Mouse (Mus musculus): ENCODE measurements around the gene Ift52. TPM values are rescaled to one million over a fixed set of nuclear protein-coding genes. Genes with fewer than 3 reads are reported as not detected.

Gene Ift52
- polyA plus RNA-seq, 1 experiment from 2014 or later, result 51.7 TPM

DNA sequence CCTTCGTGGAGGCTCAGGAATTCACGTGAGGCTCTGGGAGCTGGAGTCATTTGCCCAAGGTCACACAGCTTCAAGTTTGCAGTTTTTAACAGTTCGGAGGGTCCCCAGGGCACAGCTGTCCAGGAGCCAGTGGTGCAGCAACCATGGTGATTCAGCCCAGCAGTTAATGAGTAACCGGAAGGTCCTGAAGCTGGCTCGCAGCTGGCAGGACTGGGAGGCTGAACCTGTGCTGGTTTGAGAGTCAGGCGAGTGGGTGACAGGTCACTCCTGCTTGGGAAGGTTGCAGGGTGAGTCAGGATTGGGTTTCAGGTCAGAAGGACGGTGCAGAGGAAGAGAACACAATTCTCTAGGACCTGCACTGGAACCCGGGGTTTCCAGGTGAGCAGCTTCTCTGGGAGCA lies 29.9 kb upstream of the Ift52 start, which contains the start of gene Sgk2:
TSS of gene Sgk2 (plus strand) at position 113 of the 400 bp plus-strand sequence.
- no peaks in the 10 kb centered on the region for H3K27me3 ChIP-seq
- no peak within 1 kb of the TSS for H3K4me3 ChIP-seq (replicated peaks)
- 29% methylated on average over 8 of the region's 8 CpGs for WGBS
- H3K4me1 ChIP-seq, result peaks cover 15% of the 10 kb centered on the region
- H3K36me3 ChIP-seq, result no peaks in the 10 kb centered on the region
- H3K27ac ChIP-seq, result peak within 1 kb of the TSS; percentile 77
- ATAC-seq (replicated peaks; ENCODE audit: low FRiP score), result peak; percentile 94
- no peaks in the 10 kb centered on the region for H3K9me3 ChIP-seq (replicated peaks)
- H3K4me2 ChIP-seq, result no peak within 1 kb of the TSS
- H3K9ac ChIP-seq, result no peak within 1 kb of the TSS

- Histone ChIP-seq H3K36me3 (no peaks in the 10 kb centered on the region), H3K4me1 (peaks cover 15% of the 10 kb centered on the region), H3K27me3 (no peaks in the 10 kb centered on the region), H3K9ac (no peak overlapping the region), H3K4me3 (replicated peaks) (no peak overlapping the region), H3K9me3 (replicated peaks) (no peaks in the 10 kb centered on the region), H3K4me2 (no peak overlapping the region), H3K27ac (no peak overlapping the region)
- ATAC-seq (replicated peaks; ENCODE audit: low FRiP score), result no peak
- WGBS, result 88% methylated on average over 4 of the region's 4 CpGs
Measured at GRCm38 (mm10) chr2:162988235-162988634, 28.9 kb upstream of the Ift52 start.

DNA sequence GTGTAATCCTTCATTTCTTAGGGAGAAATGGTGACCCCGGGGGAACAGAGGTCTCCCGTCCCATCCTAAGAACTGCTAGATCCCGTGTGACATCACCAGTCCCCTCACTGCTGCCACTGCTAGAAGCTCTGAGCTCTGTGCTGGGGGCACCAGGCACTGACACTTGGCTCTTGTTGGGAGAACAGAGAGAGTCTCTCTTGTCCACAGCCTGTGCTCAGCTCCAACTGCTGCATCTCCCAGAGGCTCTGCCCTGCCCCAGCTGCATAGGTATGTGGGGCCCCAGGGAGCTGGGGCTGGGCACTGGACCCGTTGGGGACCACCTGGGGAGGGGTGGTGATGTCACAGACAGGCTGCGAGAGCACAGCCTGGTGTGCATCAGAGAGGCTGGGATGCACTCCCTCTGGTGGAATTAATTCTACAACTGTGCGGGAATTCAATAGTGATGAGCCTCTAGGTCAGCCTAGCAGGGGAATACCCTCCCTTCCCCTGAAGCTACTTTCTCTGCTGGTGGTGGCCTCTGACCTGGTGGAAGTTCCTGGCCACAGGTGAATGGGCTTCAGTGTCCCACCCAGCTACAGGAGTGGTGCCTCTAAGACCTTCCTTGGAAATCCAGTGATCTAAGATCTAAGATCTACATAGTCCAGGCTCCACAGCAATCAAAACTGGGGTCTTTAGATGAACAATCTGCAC lies 25.6 kb upstream of the Ift52 start:
- Histone ChIP-seq H3K27me3 (0 out of 2 replicates have a peak, but pooled peaks cover 4% of the 10 kb centered on the region), H3K36me3 (no peaks in the 10 kb centered on the region), H3K4me2 (no peak overlapping the region), H3K9me3 (replicated peaks) (no peaks in the 10 kb centered on the region), H3K4me1 (peaks cover 10% of the 10 kb centered on the region), H3K4me3 (replicated peaks) (no peak overlapping the region), H3K9ac (no peak overlapping the region), H3K27ac (no peak overlapping the region)
- no peak for ATAC-seq (replicated peaks; ENCODE audit: low FRiP score)
- 32% methylated on average over 6 of the region's 6 CpGs for WGBS

DNA sequence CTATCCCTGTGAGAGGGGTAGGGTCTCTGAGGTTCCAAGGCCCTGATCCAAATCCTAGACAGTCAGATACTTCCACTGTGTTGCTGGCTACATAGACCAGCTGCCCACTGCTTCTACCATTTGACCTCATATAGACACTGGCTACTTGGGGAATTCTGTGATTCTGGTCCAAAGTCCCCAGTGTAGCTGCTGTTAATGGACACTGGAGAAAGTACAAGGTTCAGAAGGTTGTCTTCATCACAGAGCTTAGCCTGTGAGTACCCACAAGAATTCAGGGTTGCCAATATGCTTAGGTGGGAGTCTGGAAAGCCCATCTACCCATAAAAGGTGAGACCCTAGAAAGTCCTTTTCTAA lies 25.1 kb upstream of the Ift52 start:
- Histone ChIP-seq H3K36me3 (no peaks in the 10 kb centered on the region), H3K4me3 (replicated peaks) (no peak overlapping the region), H3K27ac (no peak overlapping the region), H3K4me2 (no peak overlapping the region), H3K27me3 (0 out of 2 replicates have a peak, but pooled peaks cover 4% of the 10 kb centered on the region), H3K9me3 (replicated peaks) (no peaks in the 10 kb centered on the region), H3K9ac (no peak overlapping the region), H3K4me1 (peaks cover 4% of the 10 kb centered on the region)
- no peak for ATAC-seq (replicated peaks; ENCODE audit: low FRiP score)

GRCm38 (mm10) chr2:162993881-162994616 lies 23.1 kb upstream of the Ift52 start:
- H3K36me3 ChIP-seq, result no peaks in the 10 kb centered on the region
- 0 out of 2 replicates have a peak, but pooled peaks cover 4% of the 10 kb centered on the region for H3K27me3 ChIP-seq
- ATAC-seq (replicated peaks; ENCODE audit: low FRiP score), result no peak
- no peak overlapping the region for H3K4me2 ChIP-seq
- no peak overlapping the region for H3K4me3 ChIP-seq (replicated peaks)
- 81% methylated on average over 9 of the region's 9 CpGs for WGBS
- no peak overlapping the region for H3K27ac ChIP-seq
- no peak overlapping the region for H3K9ac ChIP-seq
- H3K4me1 ChIP-seq, result 0 out of 2 replicates have a peak, but pooled peaks cover 7% of the 10 kb centered on the region
- no peaks in the 10 kb centered on the region for H3K9me3 ChIP-seq (replicated peaks)

- Histone ChIP-seq H3K36me3 (no peaks in the 10 kb centered on the region), H3K27me3 (peaks cover 16% of the 10 kb centered on the region; the same call in 1 of the 2 replicates), H3K4me3 (replicated peaks) (peak overlapping the region; percentile 19), H3K9ac (no peak overlapping the region), H3K4me2 (peak overlapping the region; percentile 51), H3K9me3 (replicated peaks) (no peaks in the 10 kb centered on the region), H3K4me1 (0 out of 2 replicates have a peak, but pooled peaks cover 6% of the 10 kb centered on the region), H3K27ac (no peak overlapping the region)
- peak; percentile 74; the same call in 1 of the 2 replicates for ATAC-seq (replicated peaks; ENCODE audit: low FRiP score)
- WGBS, result 32% methylated on average over 18 of the region's 18 CpGs
Measured at GRCm38 (mm10) chr2:162998528-162999230, 18.5 kb upstream of the Ift52 start.

- H3K36me3 ChIP-seq, result no peaks in the 10 kb centered on the region
- peaks cover 14% of the 10 kb centered on the region for H3K27me3 ChIP-seq
- 29% methylated on average over 3 of the region's 3 CpGs for WGBS
- no peak for ATAC-seq (replicated peaks; ENCODE audit: low FRiP score)
- no peaks in the 10 kb centered on the region for H3K9me3 ChIP-seq (replicated peaks)
- H3K9ac ChIP-seq, result no peak overlapping the region
- H3K27ac ChIP-seq, result no peak overlapping the region
- 0 out of 2 replicates have a peak, but pooled peaks cover 6% of the 10 kb centered on the region for H3K4me1 ChIP-seq
- H3K4me3 ChIP-seq (replicated peaks), result no peak overlapping the region
- no peak overlapping the region for H3K4me2 ChIP-seq
Measured at GRCm38 (mm10) chr2:162999744-163000143, 17.4 kb upstream of the Ift52 start.

GRCm38 (mm10) chr2:163001071-163001470 lies 16.1 kb upstream of the Ift52 start:
- H3K4me2 ChIP-seq, result no peak overlapping the region
- no peaks in the 10 kb centered on the region for H3K36me3 ChIP-seq
- 0 out of 2 replicates have a peak, but pooled peaks cover 6% of the 10 kb centered on the region for H3K4me1 ChIP-seq
- 76% methylated on average over 1 of the region's 1 CpGs for WGBS
- no peak for ATAC-seq (replicated peaks; ENCODE audit: low FRiP score)
- H3K27ac ChIP-seq, result no peak overlapping the region
- no peaks in the 10 kb centered on the region for H3K9me3 ChIP-seq (replicated peaks)
- H3K27me3 ChIP-seq, result peaks cover 14% of the 10 kb centered on the region
- H3K4me3 ChIP-seq (replicated peaks), result no peak overlapping the region
- H3K9ac ChIP-seq, result no peak overlapping the region

DNA sequence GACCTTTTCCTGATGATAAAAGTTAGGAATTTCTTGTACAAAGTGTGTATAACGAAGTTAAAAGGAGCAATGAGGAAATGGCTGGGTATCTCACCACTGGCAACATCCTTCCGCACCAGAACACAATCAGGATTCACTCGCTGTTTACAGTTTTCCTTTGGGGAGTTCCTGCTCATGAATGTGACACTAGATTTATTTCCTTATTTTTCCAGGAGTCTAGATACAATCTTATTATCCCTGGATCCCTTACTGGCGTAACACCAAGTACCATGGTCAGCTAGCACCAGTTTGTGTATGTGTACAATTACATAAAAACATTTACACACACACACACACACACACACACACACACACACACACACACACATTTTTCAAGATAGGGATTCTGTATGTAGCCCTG lies 9.9 kb upstream of the Ift52 start:
- Histone ChIP-seq H3K4me3 (replicated peaks) (no peak overlapping the region), H3K27ac (no peak overlapping the region), H3K36me3 (no peaks in the 10 kb centered on the region), H3K9ac (no peak overlapping the region), H3K4me1 (no peaks in the 10 kb centered on the region), H3K9me3 (replicated peaks) (no peaks in the 10 kb centered on the region), H3K27me3 (peaks cover 12% of the 10 kb centered on the region), H3K4me2 (no peak overlapping the region)
- ATAC-seq (replicated peaks; ENCODE audit: low FRiP score), result no peak
- WGBS, result 67% methylated on average over 4 of the region's 4 CpGs

- H3K27me3 ChIP-seq, result no peaks in the 10 kb centered on the region
- WGBS, result 83% methylated on average over 5 of the region's 5 CpGs
- H3K36me3 ChIP-seq, result peaks cover 96% of the 10 kb centered on the region
- H3K9ac ChIP-seq, result no peak overlapping the region
- H3K4me2 ChIP-seq, result no peak overlapping the region
- H3K4me3 ChIP-seq (replicated peaks), result no peak overlapping the region
- H3K9me3 ChIP-seq (replicated peaks), result no peaks in the 10 kb centered on the region
- no peaks in the 10 kb centered on the region for H3K4me1 ChIP-seq
- no peak for ATAC-seq (replicated peaks; ENCODE audit: low FRiP score)
- H3K27ac ChIP-seq, result no peak overlapping the region
Measured at GRCm38 (mm10) chr2:163031289-163031688, 14.1 kb downstream of the Ift52 start.

DNA sequence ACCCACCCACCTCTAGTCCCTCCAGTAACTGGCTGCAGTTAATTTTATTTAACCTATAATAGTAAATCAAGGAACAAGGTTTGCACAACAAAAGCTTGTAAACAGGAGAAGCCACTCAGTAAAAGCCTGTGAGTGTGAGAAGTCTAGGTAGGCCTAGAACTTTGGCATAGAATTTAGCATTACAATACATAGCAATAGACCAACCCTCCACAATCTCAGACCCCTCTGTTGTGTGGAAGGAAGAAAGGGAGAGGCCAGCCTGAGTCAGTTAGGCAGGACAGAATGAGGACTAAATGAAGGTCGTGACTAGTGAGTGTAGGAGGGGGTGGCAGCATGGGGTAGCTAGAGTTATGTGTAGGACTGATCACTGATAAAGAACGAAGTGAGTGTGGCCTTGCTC lies 14.6 kb downstream of the Ift52 start:
- Histone ChIP-seq H3K4me3 (replicated peaks) (no peak overlapping the region), H3K27me3 (no peaks in the 10 kb centered on the region), H3K4me1 (no peaks in the 10 kb centered on the region), H3K9me3 (replicated peaks) (no peaks in the 10 kb centered on the region), H3K27ac (no peak overlapping the region), H3K4me2 (no peak overlapping the region), H3K36me3 (peaks cover 96% of the 10 kb centered on the region), H3K9ac (no peak overlapping the region)
- 78% methylated on average over 2 of the region's 2 CpGs for WGBS
- no peak for ATAC-seq (replicated peaks; ENCODE audit: low FRiP score)

DNA sequence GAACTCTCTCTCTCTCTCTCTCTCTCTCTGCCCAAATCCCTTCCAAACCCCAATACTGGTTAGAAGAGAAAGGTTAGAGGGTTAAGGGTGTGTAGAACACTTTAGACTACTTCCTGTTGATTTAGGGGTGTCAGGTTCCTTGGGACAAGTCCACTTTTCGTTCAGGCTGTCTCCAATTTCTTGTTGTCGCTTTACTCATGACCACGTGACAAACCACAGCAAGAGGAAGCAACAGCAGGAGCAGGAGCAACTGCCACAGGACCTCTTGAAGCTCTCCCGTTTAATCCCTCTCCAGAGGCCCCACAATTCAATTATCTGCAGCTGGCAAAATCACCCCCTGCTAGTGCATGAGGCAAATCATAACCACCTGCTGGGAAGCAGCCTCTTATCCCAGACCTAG lies 15.5 kb downstream of the Ift52 start:
- no peak overlapping the region for H3K4me2 ChIP-seq
- no peak overlapping the region for H3K4me3 ChIP-seq (replicated peaks)
- H3K27me3 ChIP-seq, result no peaks in the 10 kb centered on the region
- whole genome bisulfite sequencing, result 52% methylated on average over 4 of the region's 4 CpGs
- H3K9me3 ChIP-seq (replicated peaks), result no peaks in the 10 kb centered on the region
- H3K27ac ChIP-seq, result no peak overlapping the region
- H3K9ac ChIP-seq, result no peak overlapping the region
- H3K4me1 ChIP-seq, result no peaks in the 10 kb centered on the region
- ATAC-seq (replicated peaks; ENCODE audit: low FRiP score), result no peak
- peaks cover 96% of the 10 kb centered on the region for H3K36me3 ChIP-seq

Measured in kidney, embryonic 15.5 days (tissue).